Mouse (Mus musculus) induced T-regulatory cell, adult 2 months (primary cell): Measurements from ENCODE around the gene Xdh.

Source experiments
- DNase-seq: peaks from one replicate; pipeline ENCODE4 v3.0.0-alpha.2; 2012; ENCODE audit warnings: low read depth

The Xdh gene

GRCm38 (mm10) chr17:73950062-73950735 lies at the start of gene Xdh:
Gene Xdh, minus strand, starts transcription at chr17:73950196.
- no peak for DNase-seq

- no peak for DNase-seq
These were observed 46.1 kb upstream of the Xdh start for GRCm38 (mm10) chr17:73995907-73996645.

GRCm38 (mm10) chr17:73991264-73991663 lies 41.3 kb upstream of the Xdh start:
- no peak for DNase-seq

GRCm38 (mm10) chr17:73986571-73986970 lies 36.6 kb upstream of the Xdh start:
- DNase-seq = no peak

- no peak for DNase-seq
These were observed 35.9 kb upstream of the Xdh start for GRCm38 (mm10) chr17:73985936-73986335.

GRCm38 (mm10) chr17:73984508-73984907 lies 34.5 kb upstream of the Xdh start:
- no peak for DNase-seq

- no peak for DNase-seq
These were observed 32.9 kb upstream of the Xdh start for GRCm38 (mm10) chr17:73982871-73983270.

GRCm38 (mm10) chr17:73976066-73976465 lies 26.1 kb upstream of the Xdh start:
- DNase-seq = no peak

- DNase-seq = no peak
These were observed 22.7 kb upstream of the Xdh start for GRCm38 (mm10) chr17:73972648-73973047.

- no peak for DNase-seq
These were observed 21.3 kb upstream of the Xdh start for GRCm38 (mm10) chr17:73971291-73971690.

GRCm38 (mm10) chr17:73970361-73971027 lies 20.5 kb upstream of the Xdh start:
- DNase-seq = no peak

GRCm38 (mm10) chr17:73964856-73965255 lies 14.9 kb upstream of the Xdh start:
- no peak for DNase-seq

- DNase-seq = no peak
These were observed 12.6 kb upstream of the Xdh start for GRCm38 (mm10) chr17:73962628-73963043.

GRCm38 (mm10) chr17:73961801-73962403 lies 11.9 kb upstream of the Xdh start:
- DNase-seq = no peak

GRCm38 (mm10) chr17:73960745-73961144 lies 10.7 kb upstream of the Xdh start:
- DNase-seq = no peak

GRCm38 (mm10) chr17:73952103-73952521 lies 2.1 kb upstream of the Xdh start:
- DNase-seq = peak; percentile 88

- peak; percentile 27 for DNase-seq
These were observed 974 bp upstream of the Xdh start for GRCm38 (mm10) chr17:73950970-73951369.

GRCm38 (mm10) chr17:73949498-73949897 lies 498 bp downstream of the Xdh start:
- peak; percentile 78 for DNase-seq

- DNase-seq = no peak
These were observed 1.2 kb downstream of the Xdh start for GRCm38 (mm10) chr17:73948801-73949200.

GRCm38 (mm10) chr17:73948039-73948438 lies 2.0 kb downstream of the Xdh start:
- no peak for DNase-seq

- DNase-seq = no peak
These were observed 3.1 kb downstream of the Xdh start for GRCm38 (mm10) chr17:73946856-73947255.

- no peak for DNase-seq
These were observed 5.3 kb downstream of the Xdh start for GRCm38 (mm10) chr17:73944661-73945060.
